Comparison of ENCODE assay signal across 28 mouse cellular contexts in genomic region chr2:170738446-170738845, GRCm38 (mm10). TPM values are rescaled to one million over a fixed set of nuclear protein-coding genes. Genes with fewer than 3 reads are reported as not detected.
DNase-seq lines count a peak whose midpoint lies in the region; ATAC-seq and TF ChIP-seq lines count a peak whose summit lies in the region.
"Had no signal": no experiment of that assay in that cellular context is flagged by ENCODE, and none has a peak within 500 bp of the region (broad histone marks: within the 10 kb centered on the region; RNA-seq: fewer than 3 reads in every experiment).

No protein-coding gene starts in this region.

- no peak overlapping the region for H3K27ac ChIP-seq in limb, embryonic 10.5 days
- H3K27ac ChIP-seq in liver, postnatal 0 days (ENCODE audit: low read depth): no peak overlapping the region
- H3K27ac ChIP-seq: embryonic facial prominence, embryonic 13.5 days; intestine, embryonic 15.5 days; macrophage; midbrain, embryonic 15.5 days; stomach, embryonic 15.5 days had no signal

- H3K4me3 ChIP-seq in limb, embryonic 10.5 days: no peak overlapping the region
- no peak overlapping the region for H3K4me3 ChIP-seq in liver, postnatal 0 days (ENCODE audit: low read depth, low read length)
- H3K4me3 ChIP-seq: embryonic facial prominence, embryonic 13.5 days; erythroblast, embryonic 14.5 days; intestine, embryonic 15.5 days; midbrain, embryonic 15.5 days; neural tube, embryonic 13.5 days; stomach, embryonic 15.5 days had no signal

- no peak overlapping the region for H3K9ac ChIP-seq in liver, postnatal 0 days (replicated peaks)
- H3K9ac ChIP-seq: embryonic facial prominence, embryonic 13.5 days; intestine, embryonic 15.5 days; midbrain, embryonic 15.5 days; neural tube, embryonic 13.5 days; stomach, embryonic 15.5 days had no signal

- no peak for DNase-seq in frontal cortex, postnatal 14 days (ENCODE audit: low spot score in 2 of 2)
- DNase-seq in right cerebral cortex, adult 18-20 months: peak; percentile 86
- DNase-seq in right cerebral cortex, postnatal 4 days: no peak
- DNase-seq in left cerebral cortex, postnatal 36 days (ENCODE audit: low spot score in 2 of 2): peak; percentile 54 to 59
- DNase-seq in limb, embryonic 10.5 days (ENCODE audit: low spot score): no peak
- DNase-seq in liver, postnatal 0 days: no peak
- DNase-seq: adrenal gland, postnatal 14 days; cerebellum, adult 8-10 months; cerebellum, postnatal 36 days; embryo, embryonic 11 days; gastrocnemius, postnatal 36 days; kidney, adult 8-10 months; kidney, postnatal 10 days; retina, postnatal 1 day; thymus, adult 18-20 months; thymus, postnatal 4 days had no signal

- intact Hi-C loops in left cerebral cortex, postnatal 36 days (cut with DNase I): loop anchor here (5.0 to 10.0 kb wide), 2 partner anchors 109 to 224 kb away; no protein-coding TSS in a partner anchor

- H3K9me3 ChIP-seq in limb, embryonic 10.5 days (replicated peaks): no peaks in the 10 kb centered on the region
- H3K9me3 ChIP-seq in liver, postnatal 0 days (ENCODE audit: low read length): no peaks in the 10 kb centered on the region
- H3K9me3 ChIP-seq: embryonic facial prominence, embryonic 13.5 days; intestine, embryonic 15.5 days; midbrain, embryonic 15.5 days; stomach, embryonic 15.5 days had no signal

- TF ChIP-seq EP300 in liver, postnatal 0 days (IDR thresholded peaks at IDR 0.05; ENCODE audit: low read depth): no peak

- no peaks in the 10 kb centered on the region for H3K36me3 ChIP-seq in limb, embryonic 10.5 days
- no peaks in the 10 kb centered on the region for H3K36me3 ChIP-seq in liver, postnatal 0 days (replicated peaks; ENCODE audit: insufficient read depth, low read length)
- H3K36me3 ChIP-seq: embryonic facial prominence, embryonic 13.5 days; intestine, embryonic 15.5 days; midbrain, embryonic 15.5 days; neural tube, embryonic 13.5 days; stomach, embryonic 15.5 days had no signal

- H3K4me1 ChIP-seq in limb, embryonic 10.5 days: no peaks in the 10 kb centered on the region
- H3K4me1 ChIP-seq in liver, postnatal 0 days (ENCODE audit: insufficient read depth): no peaks in the 10 kb centered on the region
- H3K4me1 ChIP-seq: intestine, embryonic 15.5 days; stomach, embryonic 15.5 days had no signal

- 89% methylated on average over 9 of the region's 9 CpGs for WGBS in limb, embryonic 10.5 days
- WGBS in liver, postnatal 0 days (ENCODE audit: insufficient replicate concordance): 78% methylated on average over 9 of the region's 9 CpGs

- peak; percentile 77 for ATAC-seq in frontal cortex, adult (ENCODE audit: low TSS enrichment)
- no peak for ATAC-seq in liver, postnatal 0 days
- ATAC-seq: forebrain, embryonic 14.5 days; hindbrain, embryonic 16.5 days; intestine, embryonic 15.5 days; lung, postnatal 0 days; midbrain, embryonic 15.5 days had no signal

- TF ChIP-seq CTCF in liver, postnatal 0 days (IDR thresholded peaks at IDR 0.05; ENCODE audit: low read depth): no peak

- H3K27me3 ChIP-seq in limb, embryonic 10.5 days (ENCODE audit: low read depth, poor library complexity, severe bottlenecking): peaks cover 3% of the 10 kb centered on the region
- H3K27me3 ChIP-seq in liver, postnatal 0 days (ENCODE audit: insufficient read depth, low read length): no peaks in the 10 kb centered on the region
- H3K27me3 ChIP-seq: embryonic facial prominence, embryonic 13.5 days; intestine, embryonic 15.5 days; midbrain, embryonic 15.5 days; neural tube, embryonic 13.5 days; stomach, embryonic 15.5 days had no signal

- H3K4me2 ChIP-seq in liver, postnatal 0 days (ENCODE audit: low read depth, low read length): no peak overlapping the region
- H3K4me2 ChIP-seq: embryonic facial prominence, embryonic 13.5 days; intestine, embryonic 15.5 days; midbrain, embryonic 15.5 days; neural tube, embryonic 13.5 days; stomach, embryonic 15.5 days had no signal

RNA-seq across cellular contexts. Expression of gene Dok5, which starts 6.8 kb away (rescaled TPM):
- 10 to 100 TPM; 29.6 to 31.4 TPM for total RNA-seq in left cerebral cortex, postnatal 36 days (2021)
- polyA plus RNA-seq in limb, embryonic 10.5 days (2016; fragmentation: Nextera tagmentation; extraction: Ambion mirVana): 0.85 and 1.8 TPM in 2 replicates
- polyA plus RNA-seq in liver, postnatal 0 days (2015; fragmentation: Nextera tagmentation; extraction: Ambion mirVana): 0.21 and 0.34 TPM in 2 replicates
- total RNA-seq: liver, adult 2 months had no signal
- polyA plus RNA-seq: erythroblast, embryonic 14.5 days; liver, adult 2 months; macrophage had no signal

Comparison
In these comparisons a context has a peak if more than half of its experiments do, and no peak if none do; other contexts are left out.
1. DNase-seq: peak in right cerebral cortex, adult 18-20 months (single experiment) and left cerebral cortex, postnatal 36 days (2 of 2); none in frontal cortex, postnatal 14 days (0 of 2), right cerebral cortex, postnatal 4 days (single experiment), limb, embryonic 10.5 days (single experiment) and liver, postnatal 0 days (single experiment).